Mouse (Mus musculus) bone marrow, adult 2 months (tissue): ENCODE results near the gene Dpep3.

Experiments used
- CTCF ChIP-seq: fragments of 200-500 bp; IDR thresholded peaks from 2 replicates; pipeline ENCODE4 v1.5.1; 2011; ENCODE audit warnings: low read length, control low read depth; ENCODE audit not compliant: control insufficient read depth, insufficient read depth
- POLR2A ChIP-seq: fragments of 200-500 bp; IDR thresholded peaks from 2 replicates; pipeline ENCODE4 v1.6.1; 2011; ENCODE audit warnings: low read depth, mild to moderate bottlenecking, control low read depth, low read length, borderline replicate concordance; ENCODE audit not compliant: control insufficient read depth

DNA sequence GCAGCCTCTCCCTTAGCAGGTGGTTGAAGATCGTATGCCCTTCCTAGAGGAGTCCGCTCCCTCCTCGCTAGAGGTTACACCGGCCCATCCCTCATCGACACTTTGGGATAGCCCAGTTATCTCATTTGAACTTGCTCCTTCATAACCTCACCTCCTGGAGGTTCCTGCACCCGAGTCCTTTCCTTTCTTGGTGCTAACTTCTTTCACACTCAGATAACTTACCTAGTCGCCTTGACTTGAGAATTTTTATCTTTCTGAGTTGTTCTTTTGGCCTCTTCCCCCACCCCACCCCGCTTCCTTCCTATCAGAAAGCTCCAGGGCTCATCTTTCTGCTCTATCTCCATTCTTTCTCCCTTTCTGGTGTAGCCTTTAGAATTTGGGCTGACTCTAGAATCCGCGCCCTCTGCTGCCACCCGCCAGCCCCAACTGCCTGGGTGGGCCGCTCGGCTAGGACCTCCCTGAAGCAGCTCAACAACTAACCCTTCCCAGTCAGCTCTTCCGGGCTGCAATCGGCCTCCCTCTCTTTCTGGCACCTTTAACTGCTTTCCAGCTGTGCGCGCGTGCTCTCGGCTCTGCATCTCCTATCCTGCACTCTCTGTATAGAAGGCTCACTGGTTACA, 12.4 kb downstream of the Dpep3 start:
- no peak for TF ChIP-seq CTCF
- no peak for TF ChIP-seq POLR2A
